Mouse (Mus musculus) ES-Bruce4 (cell line): ENCODE measurements around the gene Wdhd1.

Experiments used
- CTCF ChIP-seq: IDR thresholded peaks from one replicate; pipeline ENCODE4 v1.8.1; 2011; ENCODE audit warnings: low read depth, low read length
- EP300 ChIP-seq: IDR thresholded peaks from 2 replicates; pipeline ENCODE4 v1.6.1; 2011; ENCODE audit warnings: low read depth, low read length; ENCODE audit not compliant: insufficient read depth
- POLR2A ChIP-seq: IDR thresholded peaks from one replicate; pipeline ENCODE4 v1.8.1; 2011; ENCODE audit warnings: low read length; ENCODE audit not compliant: insufficient read depth

- TF ChIP-seq POLR2A (no peak), CTCF (no peak), EP300 (no peak)
These were observed 43.1 kb downstream of the Wdhd1 start for GRCm38 (mm10) chr14:47233602-47234001.
